Mouse (Mus musculus) hindbrain, embryonic 11.5 days (tissue): ENCODE results near the gene Olfr709-ps1. TPM values are rescaled to one million over a fixed set of nuclear protein-coding genes. Genes with fewer than 3 reads are reported as not detected.

ENCODE experiments used
- ATAC-seq: fragments of 200-750 bp; cut with Nextera tagmentation; 2 replicates; pipeline ENCODE4 v1.8.0; 2017; ENCODE audit warnings: mild to moderate bottlenecking, moderate TSS enrichment, moderate library complexity; ENCODE audit not compliant: low FRiP score
- DNase-seq: peaks from one replicate; pipeline ENCODE4 v3.0.0-alpha.2; 2015; ENCODE audit warnings: low spot score
- H3K27ac ChIP-seq: fragments of 300-500 bp; sonication (generic); 2 replicates; pipeline ENCODE4 v1.5.1; 2014; ENCODE audit warnings: mild to moderate bottlenecking, low read depth, low read length
- H3K27me3 ChIP-seq: fragments of 300-500 bp; sonication (generic); 2 replicates; pipeline ENCODE4 v1.6.1; 2014; ENCODE audit warnings: mild to moderate bottlenecking, low read length, moderate library complexity, mixed read lengths; ENCODE audit not compliant: control insufficient read depth, insufficient read depth
- H3K36me3 ChIP-seq: fragments of 300-500 bp; sonication (generic); 2 replicates; pipeline ENCODE4 v1.6.1; 2014; ENCODE audit warnings: mild to moderate bottlenecking, low read length, moderate library complexity, mixed read lengths; ENCODE audit not compliant: control insufficient read depth, insufficient read depth
- H3K4me1 ChIP-seq: fragments of 300-500 bp; sonication (generic); replicated peaks from 2 replicates; pipeline ENCODE4 v1.6.1; 2014; ENCODE audit warnings: low read length, mixed read lengths; ENCODE audit not compliant: control insufficient read depth, insufficient read depth
- H3K4me2 ChIP-seq: fragments of 300-500 bp; sonication (generic); replicated peaks from 2 replicates; pipeline ENCODE4 v1.6.1; 2014; ENCODE audit warnings: mild to moderate bottlenecking, low read depth, low read length
- H3K4me3 ChIP-seq: fragments of 300-500 bp; sonication (generic); 2 replicates; pipeline ENCODE4 v1.5.1; 2014; ENCODE audit warnings: low read depth, low read length
- H3K9ac ChIP-seq: fragments of 300-500 bp; sonication (generic); 2 replicates; pipeline ENCODE4 v1.6.1; 2014; ENCODE audit warnings: low read depth, low read length
- H3K9me3 ChIP-seq: fragments of 300-500 bp; sonication (generic); 2 replicates; pipeline ENCODE4 v1.6.1; 2016; ENCODE audit warnings: low read length; ENCODE audit not compliant: control insufficient read depth
- WGBS: fragments of 180-500 bp; shearing (Covaris S2); extraction: QIAGEN DNeasy Blood & Tissue Kit; methylation state at CpG from one replicate; pipeline ENCODE4 v1.1.7; 2014; 5-methylcytosine and 5-hydroxymethylcytosine counted together
- polyA plus RNA-seq: library from polyadenylated mRNA; unstranded; fragments of >200 nt; fragmentation: Nextera tagmentation; extraction: Ambion mirVana; gene quantifications from 2 replicates; pipeline ENCODE4 v1.2.1, GENCODE M21; 2014

Gene Olfr709-ps1
- polyA plus RNA-seq, 1 experiment from 2014 or later: not detected

DNA sequence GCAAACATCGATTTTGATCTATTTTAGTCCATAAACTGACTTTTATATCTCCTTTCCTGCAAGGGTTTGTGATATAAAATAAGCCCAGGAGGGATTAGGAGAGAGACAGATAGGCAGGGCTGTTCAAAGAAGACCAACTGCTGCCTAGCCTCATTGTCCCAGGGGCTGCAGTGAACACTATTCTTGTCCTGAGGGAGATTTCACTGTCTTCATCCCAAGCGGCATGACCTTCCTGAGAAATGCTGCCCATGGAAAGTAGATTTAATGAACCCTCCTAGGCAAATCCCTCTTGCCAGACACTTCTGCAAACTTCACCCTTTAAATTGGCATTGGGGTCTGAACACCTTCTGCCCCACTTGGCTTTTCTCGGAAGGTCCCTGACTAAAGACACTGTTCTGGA, 55.2 kb downstream of the Olfr709-ps1 start, which contains the start of gene Olfr705:
Olfr705 (minus strand) TSS at position 101 of the 400 bp plus-strand sequence.
- WGBS: 89% methylated on average over 3 of the region's 3 CpGs
- DNase-seq: no peak
- Histone ChIP-seq H3K27me3 (no peaks in the 10 kb centered on the region), H3K9me3 (no peaks in the 10 kb centered on the region), H3K36me3 (no peaks in the 10 kb centered on the region), H3K27ac (no peak within 1 kb of the TSS), H3K9ac (no peak within 1 kb of the TSS), H3K4me2 (no peak within 1 kb of the TSS), H3K4me3 (no peak within 1 kb of the TSS), H3K4me1 (no peaks in the 10 kb centered on the region)
- ATAC-seq: no peak

Other genes with a start within 250 kb of the Olfr709-ps1 start
- gene Olfr694, start 240.4 kb downstream of the Olfr709-ps1 start, polyA plus RNA-seq: not detected in 2 replicates
- not detected in 2 replicates for gene Olfr695, start 215.8 kb downstream of the Olfr709-ps1 start, polyA plus RNA-seq
- not detected in 2 replicates for gene Olfr697, start 189.8 kb downstream of the Olfr709-ps1 start, polyA plus RNA-seq
- not detected in 2 replicates for gene Olfr698, start 176.8 kb downstream of the Olfr709-ps1 start, polyA plus RNA-seq
- not detected in 2 replicates for gene Olfr699, start 139.0 kb downstream of the Olfr709-ps1 start, polyA plus RNA-seq
- not detected in 2 replicates for gene Olfr700, start 123.4 kb downstream of the Olfr709-ps1 start, polyA plus RNA-seq
- not detected in 2 replicates for gene Olfr701, start 118.1 kb downstream of the Olfr709-ps1 start, polyA plus RNA-seq
- not detected in 2 replicates for gene Olfr702, start 98.3 kb downstream of the Olfr709-ps1 start, polyA plus RNA-seq
- gene Olfr703, start 88.9 kb downstream of the Olfr709-ps1 start, polyA plus RNA-seq: not detected in 2 replicates
- not detected in 2 replicates for gene Olfr704, start 69.0 kb downstream of the Olfr709-ps1 start, polyA plus RNA-seq
- not detected in 2 replicates for gene Olfr705, start 55.3 kb downstream of the Olfr709-ps1 start, polyA plus RNA-seq
- gene Olfr706, start 44.1 kb downstream of the Olfr709-ps1 start, polyA plus RNA-seq: not detected in 2 replicates
- gene Olfr707, start 31.0 kb downstream of the Olfr709-ps1 start, polyA plus RNA-seq: not detected in 2 replicates
- gene Olfr1532-ps1, start 24.2 kb downstream of the Olfr709-ps1 start, polyA plus RNA-seq: not detected in 2 replicates
- not detected in 2 replicates for gene Olfr710, start 16.1 kb upstream of the Olfr709-ps1 start, polyA plus RNA-seq
- gene Olfr6, start 31.7 kb upstream of the Olfr709-ps1 start, polyA plus RNA-seq: not detected in 2 replicates
- gene Olfr711, start 43.2 kb upstream of the Olfr709-ps1 start, polyA plus RNA-seq: not detected in 2 replicates
- not detected in 2 replicates for gene Olfr2, start 73.9 kb upstream of the Olfr709-ps1 start, polyA plus RNA-seq
- not detected in 2 replicates for gene Olfr713, start 99.0 kb upstream of the Olfr709-ps1 start, polyA plus RNA-seq
- not detected in 2 replicates for gene Olfr714, start 138.8 kb upstream of the Olfr709-ps1 start, polyA plus RNA-seq
- gene Olfr17, start 161.0 kb upstream of the Olfr709-ps1 start, polyA plus RNA-seq: not detected in 2 replicates
- gene Olfr715b, start 178.2 kb upstream of the Olfr709-ps1 start, polyA plus RNA-seq: not detected in 2 replicates
- not detected in 2 replicates for gene Olfr715, start 198.9 kb upstream of the Olfr709-ps1 start, polyA plus RNA-seq
- gene Olfr716, start 206.1 kb upstream of the Olfr709-ps1 start, polyA plus RNA-seq: not detected in 2 replicates
- not detected in 2 replicates for gene Nlrp14, start 234.8 kb upstream of the Olfr709-ps1 start, polyA plus RNA-seq